Mouse (Mus musculus): Measurements from ENCODE around the gene Efcab7. TPM values are rescaled to one million over a fixed set of nuclear protein-coding genes. Genes with fewer than 3 reads are reported as not detected.

Gene Efcab7
- polyA plus RNA-seq, 1 experiment = 18.3 TPM

DNA sequence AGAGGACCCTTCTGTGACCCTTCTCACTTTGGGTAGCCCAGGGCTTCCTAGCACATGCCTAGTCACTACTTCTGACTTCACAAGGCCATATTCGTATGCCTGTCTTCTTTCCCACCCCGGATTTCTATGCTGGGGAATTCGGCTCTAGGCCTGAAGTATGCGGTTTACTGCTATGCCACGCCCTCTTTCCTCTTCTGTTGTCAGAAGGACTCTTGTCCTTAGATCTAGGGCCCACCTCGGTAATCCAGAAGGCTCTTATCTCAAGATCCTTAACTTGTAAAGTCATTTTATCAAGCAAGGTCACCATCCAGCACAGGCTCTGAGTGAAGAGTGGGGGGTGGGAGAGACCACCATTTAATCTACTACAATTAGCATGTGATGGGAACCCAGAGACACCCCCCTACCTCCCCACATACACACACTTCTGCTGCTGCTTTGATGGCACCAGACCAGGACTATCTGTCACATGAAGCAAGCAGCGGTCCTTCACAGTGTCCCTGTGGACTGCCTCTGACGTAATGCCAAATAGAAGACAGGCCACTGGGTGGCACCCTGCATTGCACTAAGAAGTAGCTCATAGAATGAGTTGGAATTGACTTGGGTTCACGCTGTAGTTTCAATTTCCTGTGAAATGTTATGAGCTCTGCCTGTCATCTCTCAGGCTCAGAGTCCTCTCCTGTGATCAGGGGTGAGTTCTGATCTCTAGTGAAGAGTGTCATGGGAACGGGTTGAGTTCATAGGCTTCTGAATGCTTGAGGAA lies 112.8 kb downstream of the Efcab7 start:
- H3K4me1 ChIP-seq (ENCODE audit: control insufficient read depth, insufficient read depth, low read length) = no peaks in the 10 kb centered on the region
- no peak overlapping the region for H3K27ac ChIP-seq (ENCODE audit: insufficient read depth, low read length)
- TF ChIP-seq POLR2A (IDR thresholded peaks at IDR 0.05; ENCODE audit: low read depth, low read length) (no peak), CTCF (IDR thresholded peaks at IDR 0.05; ENCODE audit: borderline replicate concordance, insufficient read depth, low read length) (no peak)
- no peak overlapping the region for H3K4me3 ChIP-seq (ENCODE audit: insufficient read depth, low read length)

GRCm38 (mm10) chr4:99944606-99945005 lies 115.6 kb downstream of the Efcab7 start:
- TF ChIP-seq CTCF (IDR thresholded peaks at IDR 0.05; ENCODE audit: borderline replicate concordance, insufficient read depth, low read length) (no peak), POLR2A (IDR thresholded peaks at IDR 0.05; ENCODE audit: low read depth, low read length) (no peak)
- H3K27ac ChIP-seq (ENCODE audit: insufficient read depth, low read length) = no peak overlapping the region
- H3K4me1 ChIP-seq (ENCODE audit: control insufficient read depth, insufficient read depth, low read length) = no peaks in the 10 kb centered on the region
- H3K4me3 ChIP-seq (ENCODE audit: insufficient read depth, low read length) = no peak overlapping the region

DNA sequence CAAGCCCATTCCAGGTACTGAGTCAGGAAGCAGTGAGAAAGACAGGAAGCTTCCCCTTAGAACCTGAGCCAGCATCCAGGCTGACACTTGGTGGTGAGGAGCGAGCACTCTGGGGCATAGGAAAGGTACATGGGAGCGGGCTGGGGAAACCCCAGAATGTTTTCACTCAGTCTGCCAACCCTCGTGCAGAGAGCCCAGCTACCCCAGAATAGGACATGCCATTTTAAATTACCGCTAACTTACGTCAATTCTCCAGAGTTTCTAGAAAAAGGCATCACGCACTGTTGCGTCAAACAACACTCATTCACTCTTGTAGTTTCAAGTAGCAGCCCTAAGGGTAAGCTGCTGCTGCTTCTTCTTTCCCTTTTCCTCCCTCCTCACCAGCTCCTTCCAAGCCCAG lies 116.0 kb downstream of the Efcab7 start:
- Histone ChIP-seq H3K4me1 (ENCODE audit: control insufficient read depth, insufficient read depth, low read length) (no peaks in the 10 kb centered on the region), H3K27ac (ENCODE audit: insufficient read depth, low read length) (no peak overlapping the region), H3K4me3 (ENCODE audit: insufficient read depth, low read length) (no peak overlapping the region)
- TF ChIP-seq POLR2A (IDR thresholded peaks at IDR 0.05; ENCODE audit: low read depth, low read length) (no peak), CTCF (IDR thresholded peaks at IDR 0.05; ENCODE audit: borderline replicate concordance, insufficient read depth, low read length) (no peak)

- Histone ChIP-seq H3K4me1 (ENCODE audit: control insufficient read depth, insufficient read depth, low read length) (no peaks in the 10 kb centered on the region), H3K27ac (ENCODE audit: insufficient read depth, low read length) (no peak overlapping the region), H3K4me3 (ENCODE audit: insufficient read depth, low read length) (no peak overlapping the region)
- TF ChIP-seq CTCF (IDR thresholded peaks at IDR 0.05; ENCODE audit: borderline replicate concordance, insufficient read depth, low read length) (no peak), POLR2A (IDR thresholded peaks at IDR 0.05; ENCODE audit: low read depth, low read length) (no peak)
These were observed 117.5 kb downstream of the Efcab7 start for GRCm38 (mm10) chr4:99946516-99946915.

GRCm38 (mm10) chr4:99947192-99947591 lies 118.2 kb downstream of the Efcab7 start:
- no peak for TF ChIP-seq POLR2A (IDR thresholded peaks at IDR 0.05; ENCODE audit: low read depth, low read length)
- TF ChIP-seq CTCF (IDR thresholded peaks at IDR 0.05; ENCODE audit: borderline replicate concordance, insufficient read depth, low read length) = no peak
- Histone ChIP-seq H3K4me3 (ENCODE audit: insufficient read depth, low read length) (no peak overlapping the region), H3K27ac (ENCODE audit: insufficient read depth, low read length) (no peak overlapping the region), H3K4me1 (ENCODE audit: control insufficient read depth, insufficient read depth, low read length) (no peaks in the 10 kb centered on the region)

DNA sequence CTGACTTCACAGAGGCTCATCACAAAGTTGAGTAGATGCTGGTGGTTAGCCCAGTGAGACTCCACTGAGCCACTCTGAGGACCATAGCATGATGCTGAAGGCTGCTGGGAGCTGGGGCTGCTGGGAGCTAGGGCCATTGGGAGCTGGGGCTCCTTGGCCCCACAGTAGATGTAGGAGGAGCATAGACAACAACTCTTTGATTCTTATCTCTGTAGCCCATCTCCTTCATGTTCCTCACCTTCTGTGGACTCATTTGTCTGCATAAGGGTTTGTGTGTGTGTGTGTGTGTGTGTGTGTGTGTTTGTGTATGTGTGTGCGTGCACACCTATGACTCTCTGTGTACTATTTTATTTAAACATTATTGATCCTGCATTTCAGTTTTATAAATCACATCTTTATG lies 118.9 kb downstream of the Efcab7 start:
- H3K4me1 ChIP-seq (ENCODE audit: control insufficient read depth, insufficient read depth, low read length) = no peaks in the 10 kb centered on the region
- TF ChIP-seq POLR2A (IDR thresholded peaks at IDR 0.05; ENCODE audit: low read depth, low read length) (no peak), CTCF (IDR thresholded peaks at IDR 0.05; ENCODE audit: borderline replicate concordance, insufficient read depth, low read length) (no peak)
- H3K4me3 ChIP-seq (ENCODE audit: insufficient read depth, low read length) = no peak overlapping the region
- no peak overlapping the region for H3K27ac ChIP-seq (ENCODE audit: insufficient read depth, low read length)

- no peak for TF ChIP-seq POLR2A (IDR thresholded peaks at IDR 0.05; ENCODE audit: low read depth, low read length)
- no peak for TF ChIP-seq CTCF (IDR thresholded peaks at IDR 0.05; ENCODE audit: borderline replicate concordance, insufficient read depth, low read length)
- Histone ChIP-seq H3K4me1 (ENCODE audit: control insufficient read depth, insufficient read depth, low read length) (no peaks in the 10 kb centered on the region), H3K27ac (ENCODE audit: insufficient read depth, low read length) (no peak overlapping the region), H3K4me3 (ENCODE audit: insufficient read depth, low read length) (no peak overlapping the region)
These were observed 124.9 kb downstream of the Efcab7 start for GRCm38 (mm10) chr4:99953904-99954303.

DNA sequence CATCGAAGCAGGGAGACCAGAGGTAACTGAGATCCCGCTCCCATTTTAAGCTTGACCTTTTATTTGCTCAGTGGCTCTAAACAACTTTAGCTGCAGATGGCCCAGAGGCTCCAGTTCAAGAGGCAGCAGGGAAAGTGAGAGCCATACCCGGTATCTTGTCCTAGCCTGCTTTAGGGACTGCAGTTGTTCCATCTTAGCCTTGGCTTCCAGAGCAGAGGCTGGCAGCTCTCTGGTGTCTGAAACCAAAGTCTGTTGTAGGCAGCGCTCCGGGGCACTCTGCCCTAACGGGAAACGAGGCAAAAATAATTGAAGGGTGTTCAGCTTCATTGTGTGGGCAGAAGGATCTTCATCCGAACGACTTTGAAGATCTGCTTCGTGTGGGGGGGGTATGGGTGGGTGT lies 126.4 kb downstream of the Efcab7 start:
- Histone ChIP-seq H3K4me3 (ENCODE audit: insufficient read depth, low read length) (no peak overlapping the region), H3K27ac (ENCODE audit: insufficient read depth, low read length) (no peak overlapping the region), H3K4me1 (ENCODE audit: control insufficient read depth, insufficient read depth, low read length) (peaks cover 2% of the 10 kb centered on the region; the same call in 1 of the 2 replicates)
- TF ChIP-seq POLR2A (IDR thresholded peaks at IDR 0.05; ENCODE audit: low read depth, low read length) (no peak), CTCF (IDR thresholded peaks at IDR 0.05; ENCODE audit: borderline replicate concordance, insufficient read depth, low read length) (no peak)

DNA sequence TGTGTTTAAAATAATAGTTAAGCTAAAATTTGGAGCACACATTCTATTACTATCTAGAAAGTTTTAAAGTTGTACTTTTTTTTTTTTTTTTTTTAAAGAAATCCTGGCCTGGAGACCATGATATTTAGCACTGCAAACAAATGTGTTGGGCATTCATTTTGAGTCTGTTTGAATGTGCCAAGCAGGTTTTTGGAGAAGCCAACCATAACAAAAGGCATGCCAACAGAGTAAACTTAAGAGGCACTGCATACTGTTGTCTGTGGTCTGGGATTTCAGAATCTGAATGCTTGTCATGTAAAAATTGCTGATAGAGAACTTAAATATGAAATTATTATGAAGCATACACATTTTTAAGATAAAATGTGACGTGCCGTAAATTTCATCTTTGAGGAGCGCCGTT lies 128.2 kb downstream of the Efcab7 start:
- TF ChIP-seq CTCF (IDR thresholded peaks at IDR 0.05; ENCODE audit: borderline replicate concordance, insufficient read depth, low read length) (no peak), POLR2A (IDR thresholded peaks at IDR 0.05; ENCODE audit: low read depth, low read length) (no peak)
- no peak overlapping the region for H3K27ac ChIP-seq (ENCODE audit: insufficient read depth, low read length)
- H3K4me1 ChIP-seq (ENCODE audit: control insufficient read depth, insufficient read depth, low read length) = peaks cover 2% of the 10 kb centered on the region; the same call in 1 of the 2 replicates
- H3K4me3 ChIP-seq (ENCODE audit: insufficient read depth, low read length) = no peak overlapping the region

DNA sequence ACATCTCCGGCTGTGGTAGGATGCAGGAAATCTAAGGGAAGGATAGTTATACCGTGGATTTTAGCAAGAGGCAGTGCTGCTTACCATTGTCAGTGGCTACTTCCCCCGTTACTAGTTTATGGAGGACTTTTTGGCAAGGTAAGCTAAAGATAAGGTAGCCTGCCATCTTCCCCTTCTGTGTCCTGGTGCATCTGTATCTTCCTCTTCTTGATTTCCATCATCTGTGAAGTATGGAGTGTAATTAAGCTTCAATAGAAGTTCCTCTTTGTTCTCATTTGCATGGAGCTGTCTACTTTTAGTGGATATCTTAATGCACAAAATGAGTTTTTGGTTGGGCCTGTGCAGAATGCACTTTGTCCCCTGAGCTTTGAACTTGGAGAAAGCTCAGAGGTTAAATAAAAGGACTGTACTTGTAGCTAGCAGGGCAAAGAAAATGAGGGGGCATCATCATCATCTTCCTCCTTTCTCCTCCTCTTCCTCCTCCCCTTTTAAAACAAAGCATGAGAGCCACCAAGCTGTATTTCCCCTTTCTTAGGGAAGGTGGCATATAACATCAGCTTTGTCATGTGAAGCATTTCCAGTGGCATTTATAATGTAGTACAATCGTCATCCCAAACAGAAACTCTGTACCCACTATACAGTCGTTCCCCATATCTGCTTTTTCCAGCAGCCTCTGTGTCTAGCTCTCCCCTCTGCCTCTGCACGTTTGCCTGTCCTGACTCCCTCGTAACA lies 129.3 kb downstream of the Efcab7 start:
- TF ChIP-seq POLR2A (IDR thresholded peaks at IDR 0.05; ENCODE audit: low read depth, low read length) (no peak), CTCF (IDR thresholded peaks at IDR 0.05; ENCODE audit: borderline replicate concordance, insufficient read depth, low read length) (no peak)

More for the DNA sequence above, 129.3 kb downstream of the Efcab7 start:
- no peak overlapping the region for H3K4me3 ChIP-seq (ENCODE audit: insufficient read depth, low read length)
- peaks cover 2% of the 10 kb centered on the region; the same call in 1 of the 2 replicates for H3K4me1 ChIP-seq (ENCODE audit: control insufficient read depth, insufficient read depth, low read length)
- no peak overlapping the region for H3K27ac ChIP-seq (ENCODE audit: insufficient read depth, low read length)
